Mouse (Mus musculus): ENCODE measurements at regions not wholly inside any gene's neighbourhood (a gene's known extent, or its start where the extent isn't known, plus 50 kb on each side); places are given as distances from the start of the nearest gene placed in this dataset.

DNA sequence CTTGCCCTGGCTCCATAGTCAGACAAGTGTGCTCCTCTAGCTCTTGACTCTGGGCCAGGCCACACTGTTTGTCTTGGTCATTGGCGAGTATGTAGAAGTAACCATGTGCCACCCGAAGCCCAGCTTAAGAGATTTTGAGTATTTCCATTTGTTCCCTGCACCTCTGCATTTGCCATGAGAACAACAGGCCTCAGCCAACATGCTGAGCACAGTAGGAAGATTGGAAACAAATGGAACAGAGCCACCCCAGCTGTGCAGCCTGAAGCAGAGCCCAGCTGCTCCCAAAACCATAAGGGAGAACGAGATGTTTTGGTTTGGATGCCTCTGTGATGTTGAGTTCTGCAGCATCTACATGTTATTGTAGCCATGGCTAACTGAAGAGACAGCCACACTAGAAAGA lies 433.1 kb upstream of the Gm6657 start:
- no peak for DNase-seq (ENCODE audit: extremely low read depth, low read depth, low spot score)

DNA sequence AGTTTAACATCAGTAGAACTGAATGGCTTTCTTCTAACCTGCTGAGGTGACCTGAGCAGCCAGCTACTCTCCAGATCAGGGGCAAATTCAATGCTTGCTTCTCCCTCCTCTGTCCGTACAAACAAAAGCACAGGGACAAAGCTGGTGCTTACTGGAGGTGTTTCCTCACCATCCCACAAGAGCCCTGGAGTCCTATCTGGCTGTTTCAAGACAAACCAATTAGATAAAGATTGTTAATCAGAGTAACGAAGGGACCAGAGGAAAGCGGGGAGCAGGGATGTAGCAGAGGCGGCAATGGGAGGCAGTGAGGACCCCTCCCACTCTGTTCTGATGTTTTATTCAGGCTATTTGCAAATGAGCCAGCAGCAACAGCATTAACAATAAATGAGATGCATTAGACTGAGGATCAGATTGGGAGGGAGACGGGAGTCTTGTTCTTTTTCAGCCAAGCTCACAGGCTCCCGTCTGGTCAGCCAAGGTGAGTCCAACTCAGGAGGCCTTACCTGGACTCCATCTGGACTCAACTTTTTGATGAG lies 418.0 kb upstream of the Gm6657 start:
- DNase-seq (ENCODE audit: extremely low read depth, low read depth, low spot score): no peak

DNA sequence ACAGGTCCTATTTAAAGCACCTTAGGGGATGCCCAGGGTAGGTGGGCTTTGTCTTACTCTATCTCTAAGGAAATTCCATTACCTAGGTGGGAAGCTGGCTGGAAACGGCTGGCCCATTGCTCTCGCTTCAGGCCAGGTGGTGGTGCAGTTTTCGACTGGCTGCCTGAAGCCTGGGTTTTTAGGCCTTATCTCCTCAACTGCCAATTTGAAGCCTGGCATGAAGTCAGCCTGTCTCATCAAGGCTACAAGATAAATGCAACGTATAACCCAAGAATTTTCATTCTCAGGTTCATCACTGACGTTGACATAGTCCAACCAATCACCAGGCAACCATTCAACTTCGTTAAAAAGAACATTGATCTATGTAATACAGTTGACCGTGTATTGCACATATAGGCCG lies 417.3 kb upstream of the Gm6657 start:
- DNase-seq (ENCODE audit: extremely low read depth, low read depth, low spot score): no peak

DNA sequence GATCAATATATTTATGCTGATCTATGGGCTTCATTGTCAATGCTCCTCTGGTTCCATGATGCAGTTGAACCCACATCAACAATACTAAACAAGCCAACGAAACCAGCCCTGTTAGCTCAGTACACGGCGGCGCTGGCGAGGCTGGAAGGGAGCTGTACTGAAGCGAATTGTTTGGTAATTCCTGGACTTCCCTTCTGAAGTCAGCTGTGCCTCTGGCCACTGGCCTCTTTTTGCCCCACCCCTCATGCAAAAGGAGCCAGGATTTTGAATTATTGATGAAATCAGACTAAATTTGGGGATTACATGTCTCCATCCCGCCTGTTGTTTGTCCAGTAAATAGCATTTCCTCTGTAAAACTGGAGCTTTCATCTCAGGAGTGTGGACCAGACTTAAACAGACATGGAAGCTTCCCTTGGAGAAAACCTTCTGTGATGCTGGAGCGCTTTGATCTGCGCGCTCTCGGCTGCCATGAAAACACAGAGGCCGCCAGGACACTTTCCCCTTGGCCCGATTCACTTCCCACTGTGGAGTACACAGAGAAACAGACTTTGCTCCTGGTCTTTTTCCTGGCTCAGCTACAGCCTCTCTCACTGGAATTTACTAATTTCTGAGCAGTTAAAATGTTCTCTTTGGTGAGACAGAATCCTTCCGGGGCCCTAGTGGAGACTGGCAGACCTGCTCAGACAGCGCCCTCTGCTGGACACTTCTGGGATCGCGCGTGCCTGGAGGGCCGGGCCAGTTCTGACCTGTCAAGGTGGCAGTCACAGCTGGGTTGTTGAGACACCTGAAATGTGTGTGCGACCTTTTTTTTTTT lies 412.9 kb upstream of the Gm6657 start:
- DNase-seq (ENCODE audit: extremely low read depth, low read depth, low spot score): no peak

DNA sequence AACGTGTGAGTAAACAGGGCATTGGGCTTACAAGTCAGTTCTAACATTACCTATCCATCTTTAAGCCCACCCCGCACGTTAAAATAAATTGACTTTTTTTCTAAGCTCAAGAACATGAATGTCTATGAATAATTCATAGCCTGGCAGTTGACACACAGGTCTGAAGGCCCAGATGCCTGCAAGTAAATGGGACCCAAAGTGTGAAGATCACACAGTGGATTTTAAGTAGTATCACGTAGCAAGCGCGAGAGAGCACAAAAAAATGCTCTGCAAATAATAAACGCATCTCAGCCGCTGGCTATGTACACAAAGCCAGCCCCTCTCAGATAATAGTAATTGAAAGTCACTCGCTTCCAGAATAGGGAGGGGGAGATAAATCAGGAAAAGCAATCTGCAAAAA lies 410.1 kb upstream of the Gm6657 start:
- DNase-seq (ENCODE audit: extremely low read depth, low read depth, low spot score): no peak

DNA sequence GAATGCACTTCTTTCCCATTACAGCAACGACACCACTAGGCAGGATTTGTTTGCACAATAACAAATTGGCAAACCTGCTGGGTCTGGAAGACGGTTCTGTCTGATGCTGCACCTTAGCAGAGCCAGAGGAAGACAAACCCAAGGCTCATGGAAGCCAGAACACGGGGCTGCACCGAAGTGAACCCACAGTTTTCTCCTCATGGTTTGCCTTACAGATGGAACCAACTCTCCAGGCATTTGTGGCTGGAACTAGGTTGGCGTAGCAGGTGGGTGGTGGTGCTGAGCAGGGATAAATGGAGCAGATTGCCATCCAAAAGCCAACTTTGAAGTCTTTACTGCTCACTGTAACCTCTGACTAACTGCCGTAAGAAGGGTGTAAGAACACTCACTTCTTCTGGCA lies 408.4 kb upstream of the Gm6657 start:
- no peak for DNase-seq (ENCODE audit: extremely low read depth, low read depth, low spot score)

DNA sequence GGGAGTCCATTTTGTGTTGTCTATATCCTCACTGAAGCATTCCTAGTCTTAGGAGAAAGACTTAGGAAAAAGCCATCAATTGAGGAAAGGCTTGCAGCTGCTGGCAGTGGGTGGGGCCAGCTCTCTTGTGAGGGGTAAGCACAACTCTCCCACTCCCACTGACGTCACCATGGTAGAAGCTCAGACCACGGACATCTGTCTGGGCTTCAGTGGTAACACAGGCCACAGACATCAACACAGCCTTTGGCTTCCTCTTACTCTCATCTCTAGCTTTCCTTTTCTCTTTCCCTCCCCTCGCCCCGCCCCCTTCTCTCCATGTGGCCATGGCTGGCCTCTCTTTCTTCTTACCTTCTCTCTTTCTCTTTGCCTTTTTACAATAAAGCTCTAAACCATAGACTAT lies 407.4 kb upstream of the Gm6657 start:
- DNase-seq (ENCODE audit: extremely low read depth, low read depth, low spot score): no peak

DNA sequence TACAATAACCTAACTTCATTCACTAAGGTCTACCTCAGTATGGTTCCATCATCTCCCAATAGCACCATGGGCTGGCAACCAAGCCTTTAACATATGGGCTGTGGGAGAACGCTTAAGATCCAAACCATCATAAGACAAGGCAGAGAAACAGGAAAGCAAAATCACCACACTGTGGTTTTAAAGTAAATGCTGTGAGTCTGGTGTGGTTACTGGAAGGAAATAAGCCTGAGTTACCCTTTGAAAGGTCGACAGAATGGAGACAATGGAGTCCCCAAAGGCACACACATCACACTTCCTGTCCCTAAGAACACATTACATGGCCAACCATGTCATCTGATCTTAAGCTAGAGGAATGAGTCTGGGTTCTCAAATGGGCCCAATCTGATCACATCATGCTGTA lies 405.8 kb upstream of the Gm6657 start:
- DNase-seq (ENCODE audit: extremely low read depth, low read depth, low spot score): no peak

DNA sequence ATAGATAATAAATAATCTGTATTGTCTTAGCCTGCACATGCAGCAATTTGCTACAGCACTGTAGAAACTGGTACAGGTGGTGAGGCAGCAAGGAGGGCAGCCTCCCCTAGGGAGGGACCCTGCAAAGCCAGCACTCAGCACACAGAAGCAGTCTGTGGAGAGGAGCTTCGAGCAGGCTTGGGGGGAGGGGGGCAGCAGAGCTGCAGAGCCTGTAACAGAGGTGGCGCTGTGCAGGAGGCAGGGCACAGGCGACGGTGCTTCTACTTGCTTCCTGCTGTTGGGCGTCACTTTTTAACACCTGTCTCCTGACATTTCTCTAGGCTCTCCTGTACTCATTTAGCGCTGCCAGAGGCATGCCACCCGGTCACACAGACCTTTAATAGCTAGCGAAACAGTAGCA lies 404.6 kb upstream of the Gm6657 start:
- DNase-seq (ENCODE audit: extremely low read depth, low read depth, low spot score): no peak

DNA sequence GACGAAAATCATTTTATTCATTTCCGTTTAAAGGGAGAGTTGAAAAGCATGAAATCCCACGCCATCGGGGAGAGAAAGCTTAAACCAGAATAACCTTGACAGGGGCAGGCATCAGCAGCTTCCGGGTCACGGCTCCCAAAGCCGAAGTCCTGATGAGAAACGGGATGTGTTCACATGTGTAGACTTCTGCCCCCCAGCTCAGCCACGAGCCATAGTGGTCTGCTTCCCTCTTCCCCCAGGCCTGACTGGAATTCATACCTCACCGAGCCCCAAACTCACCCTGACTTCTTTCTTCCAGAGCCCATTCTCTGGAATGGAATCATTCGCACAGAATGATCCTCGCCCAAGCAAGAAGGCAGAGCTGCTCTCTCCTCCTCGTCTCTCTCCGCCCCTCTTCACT lies 404.2 kb upstream of the Gm6657 start:
- DNase-seq (ENCODE audit: extremely low read depth, low read depth, low spot score): no peak

DNA sequence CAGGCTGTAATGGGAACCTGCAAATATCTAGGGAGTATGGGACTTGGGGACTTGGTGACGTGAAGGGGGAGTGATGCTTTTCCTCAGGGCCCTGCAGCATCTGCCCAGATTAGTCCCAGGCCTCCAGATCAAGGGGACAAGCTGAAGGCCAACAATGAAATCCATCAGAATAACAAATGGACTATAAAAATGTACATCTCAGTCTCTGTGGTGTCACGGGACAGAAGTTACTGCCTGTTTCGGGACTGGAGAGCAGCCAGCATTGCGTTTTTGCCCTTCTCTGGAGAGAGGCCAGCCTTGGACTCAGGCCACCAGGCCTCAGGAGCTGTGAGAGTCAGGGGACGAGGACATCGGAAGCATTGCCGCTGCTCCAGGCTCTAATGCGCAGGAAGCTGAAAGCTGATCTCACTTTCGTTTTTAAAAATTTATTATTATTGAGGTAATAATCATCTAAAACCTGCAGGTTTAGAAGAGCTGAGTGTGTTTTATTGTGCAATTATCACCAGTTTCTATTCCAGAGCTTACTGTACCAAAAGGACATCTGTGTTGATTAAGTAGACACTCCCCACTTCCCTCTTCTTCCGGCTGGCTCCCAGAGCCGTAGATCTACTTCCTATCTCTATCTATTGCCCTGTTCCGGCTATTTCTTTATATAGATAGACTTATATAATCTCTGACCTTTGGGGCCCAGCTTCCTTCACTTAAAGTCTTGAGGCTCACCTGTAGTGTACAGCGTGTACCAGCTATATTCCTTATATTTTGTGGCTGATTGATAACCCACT lies 403.0 kb upstream of the Gm6657 start:
- no peak for DNase-seq (ENCODE audit: extremely low read depth, low read depth, low spot score)

DNA sequence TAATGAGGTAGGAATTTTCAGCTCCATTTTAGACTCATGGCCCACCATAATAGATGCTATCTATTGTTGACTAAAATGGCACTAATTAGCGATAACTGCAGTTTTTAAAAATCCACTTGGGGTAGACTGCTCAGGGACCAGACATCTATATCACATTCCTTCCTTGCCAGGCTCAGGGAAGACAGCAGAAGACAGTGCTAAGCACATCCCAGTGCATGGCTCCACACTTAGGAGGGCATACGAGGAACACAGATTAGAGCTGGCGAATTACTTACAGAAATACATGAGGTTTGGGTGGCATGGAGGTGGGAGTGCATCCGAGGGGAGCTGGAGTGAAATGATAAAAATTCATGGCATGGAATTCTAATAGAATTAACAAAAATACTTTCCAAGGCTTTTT lies 395.5 kb upstream of the Gm6657 start:
- DNase-seq (ENCODE audit: extremely low read depth, low read depth, low spot score): no peak

DNA sequence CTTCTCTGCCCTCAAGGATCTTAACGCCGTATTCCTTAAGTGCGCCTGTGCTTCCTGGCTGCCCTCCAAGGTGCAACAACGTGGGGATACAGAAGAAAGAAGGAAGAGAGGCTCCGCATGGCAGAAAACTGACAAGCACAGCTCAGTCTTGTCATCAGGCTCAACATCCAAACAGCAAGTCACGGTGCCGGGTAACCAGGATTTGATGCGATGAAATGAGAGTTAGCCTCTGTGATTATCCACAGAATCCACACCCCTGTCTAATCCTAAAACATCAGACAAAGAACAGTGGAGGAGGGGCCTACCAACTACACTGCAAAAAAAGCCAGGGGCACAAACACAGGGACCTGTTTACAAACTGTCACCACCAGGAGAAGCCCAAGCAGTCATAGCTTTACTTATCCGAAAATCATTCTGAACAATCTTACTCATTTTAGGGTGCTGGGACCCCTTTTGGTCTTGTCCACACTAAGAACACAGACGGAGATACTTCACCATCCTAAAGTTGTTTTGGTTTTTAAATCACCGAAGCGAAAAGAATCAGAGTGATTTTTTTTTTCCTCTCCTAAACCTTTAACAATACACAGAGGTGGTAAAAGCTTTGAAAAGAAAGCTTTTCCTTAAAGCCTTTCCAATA lies 394.8 kb upstream of the Gm6657 start:
- DNase-seq (ENCODE audit: extremely low read depth, low read depth, low spot score): no peak

DNA sequence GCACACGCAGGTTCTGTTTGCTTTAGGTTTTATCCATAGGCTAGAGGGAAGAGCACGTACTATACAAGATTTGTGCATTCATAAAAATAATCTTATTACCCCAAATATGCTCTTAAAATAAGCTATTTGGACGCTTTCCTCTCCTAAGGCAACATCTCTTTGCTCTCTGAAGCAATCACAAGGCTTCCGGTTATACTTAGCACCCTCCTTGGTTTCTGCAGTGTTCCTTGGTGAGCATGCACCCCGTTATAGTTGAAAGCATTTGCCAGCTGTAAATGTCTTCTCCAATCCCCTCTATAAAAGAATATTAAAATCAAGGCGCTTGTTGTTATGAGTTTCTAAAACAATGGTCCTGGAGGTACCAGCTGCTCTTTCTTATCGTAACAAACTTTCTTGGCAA lies 386.4 kb upstream of the Gm6657 start:
- DNase-seq (ENCODE audit: extremely low read depth, low read depth, low spot score): no peak

DNA sequence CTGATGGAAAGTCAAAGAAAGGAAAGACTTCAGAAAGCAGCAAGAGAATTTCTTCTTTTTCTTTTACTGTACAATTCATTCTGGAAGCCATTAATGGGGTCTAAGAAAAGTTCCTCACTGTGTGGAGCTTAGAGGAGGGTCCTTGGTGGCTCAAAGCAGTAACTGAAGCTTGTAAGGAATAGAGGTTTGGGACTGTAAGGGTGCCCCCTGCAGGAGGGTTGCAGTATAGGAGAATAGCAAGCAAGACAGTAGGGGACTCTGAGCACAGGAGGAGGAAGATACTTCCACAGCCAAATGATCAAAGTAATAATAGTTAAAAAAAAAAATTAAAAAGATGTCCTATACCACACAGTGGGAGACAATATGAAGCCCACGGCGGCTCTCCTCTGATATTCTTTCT lies 382.8 kb upstream of the Gm6657 start:
- DNase-seq (ENCODE audit: extremely low read depth, low read depth, low spot score): no peak

DNA sequence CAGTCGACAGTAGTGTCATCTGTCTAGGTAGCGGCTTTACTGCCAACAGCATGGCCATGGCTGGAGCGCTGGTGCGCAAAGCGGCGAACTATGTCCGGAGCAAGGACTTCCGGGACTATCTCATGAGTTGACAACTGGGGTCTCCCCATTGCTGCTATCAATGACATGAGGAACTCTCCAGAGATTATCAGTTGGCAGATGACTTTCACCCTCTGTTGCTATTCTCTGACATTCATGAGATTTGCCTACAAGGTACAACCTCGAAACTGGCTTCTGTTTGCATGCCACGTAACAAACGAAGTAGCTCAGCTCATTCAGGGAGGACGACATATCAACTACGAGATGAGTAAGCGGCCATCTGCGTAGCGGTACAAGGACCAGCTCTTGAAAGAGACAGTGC lies 374.6 kb upstream of the Gm6657 start:
- no peak for DNase-seq (ENCODE audit: extremely low read depth, low read depth, low spot score)

DNA sequence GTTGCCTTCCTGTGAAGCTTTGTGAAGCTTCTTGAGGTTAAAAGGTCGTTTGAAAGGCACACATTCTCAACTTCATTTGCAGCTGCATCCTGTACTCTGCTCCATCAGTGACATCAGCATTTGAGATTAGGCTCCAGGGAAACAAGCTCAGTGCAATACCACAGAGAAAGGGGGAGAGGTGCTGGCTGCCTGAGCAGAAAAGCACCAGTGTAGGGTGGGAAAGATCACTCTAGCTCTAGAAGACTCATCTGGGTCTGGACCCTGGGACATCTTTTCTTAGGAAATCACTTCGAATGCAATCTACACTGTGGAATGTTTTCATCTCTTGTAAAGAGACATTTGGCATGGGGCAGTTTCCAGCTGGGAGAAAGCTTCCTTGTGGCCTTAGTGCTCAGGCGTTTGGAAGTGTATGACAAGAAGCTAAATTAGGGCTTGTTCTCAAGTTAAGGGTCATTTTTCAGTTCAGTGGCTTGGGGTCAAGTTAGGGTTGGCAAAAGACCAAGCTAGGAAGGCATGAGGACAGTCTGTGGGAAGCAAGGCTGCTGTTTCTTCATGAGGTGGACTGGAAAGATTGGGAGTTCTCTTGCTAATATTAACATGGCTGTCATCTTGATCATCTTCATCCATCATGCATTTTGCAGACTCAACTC lies 370.5 kb upstream of the Gm6657 start:
- no peak for DNase-seq (ENCODE audit: extremely low read depth, low read depth, low spot score)

DNA sequence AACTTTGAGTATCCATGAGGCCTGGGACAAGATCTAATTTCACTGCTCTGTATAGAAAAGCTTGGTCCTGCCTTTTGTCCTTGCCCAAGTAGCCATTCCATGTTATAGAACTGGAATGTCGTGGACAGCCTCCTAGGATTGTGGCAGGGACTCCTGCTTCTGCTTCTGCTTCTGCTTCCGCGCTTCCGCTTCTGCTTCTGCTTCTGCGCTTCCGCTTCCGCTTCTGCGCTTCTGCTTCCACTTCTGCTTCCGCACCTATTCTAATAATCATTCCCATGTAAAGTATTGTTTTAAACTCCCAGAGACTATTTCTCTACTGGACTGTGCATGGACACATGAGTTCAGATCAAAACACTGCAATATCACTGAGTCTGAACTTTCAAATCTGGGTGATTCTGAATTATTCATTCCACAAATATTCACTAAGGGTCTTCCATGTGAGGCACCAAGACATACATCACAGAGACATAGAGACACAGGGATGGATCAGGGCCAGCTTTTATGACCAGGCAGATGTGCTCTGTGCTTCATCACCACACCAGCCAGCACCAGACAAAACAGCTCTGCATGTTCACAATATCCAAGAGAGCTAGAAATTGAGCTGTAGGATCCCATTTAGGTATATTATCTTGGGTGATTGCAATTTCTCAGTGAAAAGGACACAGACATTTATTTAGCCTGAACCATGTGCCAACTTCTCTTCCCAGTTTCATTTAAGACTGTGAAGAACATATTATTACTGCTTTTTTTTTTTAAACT lies 360.5 kb upstream of the Gm6657 start:
- DNase-seq (ENCODE audit: extremely low read depth, low read depth, low spot score): no peak

DNA sequence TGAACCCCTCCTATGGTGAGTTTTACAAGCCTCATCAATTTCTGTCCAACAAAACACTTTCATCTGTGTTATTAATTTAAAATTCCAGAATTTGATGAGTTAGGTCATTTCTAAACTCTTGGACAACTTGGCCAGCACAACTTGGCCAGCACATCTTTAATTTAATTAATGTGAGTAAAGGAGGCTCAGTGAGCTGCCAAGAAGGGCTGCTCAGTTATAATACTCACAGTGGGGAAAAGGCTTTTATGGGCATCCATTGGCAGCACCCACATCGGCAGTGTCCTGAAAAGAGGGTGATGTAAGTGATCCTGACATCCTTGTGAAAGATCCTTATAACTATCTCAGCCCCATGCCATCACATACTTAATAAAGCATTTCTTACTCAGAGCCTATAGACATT lies 359.2 kb upstream of the Gm6657 start:
- DNase-seq (ENCODE audit: extremely low read depth, low read depth, low spot score): no peak

DNA sequence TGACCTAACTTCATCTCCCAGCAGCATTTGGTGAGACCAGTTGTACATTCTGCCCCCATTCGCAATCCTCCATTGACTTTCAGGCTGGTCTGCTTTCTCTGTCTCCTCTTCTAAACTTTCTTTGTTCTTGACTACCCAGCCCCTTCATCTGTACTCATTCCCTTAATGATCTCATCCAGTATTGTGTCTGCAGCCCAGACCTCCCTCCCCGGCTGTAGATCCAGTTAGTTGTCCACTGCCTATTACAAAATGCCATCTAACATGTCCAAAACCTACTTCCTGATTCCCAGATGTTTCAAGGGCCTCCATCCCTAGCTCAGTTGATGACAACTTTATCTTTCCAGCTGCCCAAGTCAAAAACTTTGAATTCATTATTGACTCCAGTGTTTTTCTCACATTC lies 357.8 kb upstream of the Gm6657 start:
- no peak for DNase-seq (ENCODE audit: extremely low read depth, low read depth, low spot score)
